Mouse (Mus musculus): ENCODE measurements around the gene Cort.

Cort gene

DNA sequence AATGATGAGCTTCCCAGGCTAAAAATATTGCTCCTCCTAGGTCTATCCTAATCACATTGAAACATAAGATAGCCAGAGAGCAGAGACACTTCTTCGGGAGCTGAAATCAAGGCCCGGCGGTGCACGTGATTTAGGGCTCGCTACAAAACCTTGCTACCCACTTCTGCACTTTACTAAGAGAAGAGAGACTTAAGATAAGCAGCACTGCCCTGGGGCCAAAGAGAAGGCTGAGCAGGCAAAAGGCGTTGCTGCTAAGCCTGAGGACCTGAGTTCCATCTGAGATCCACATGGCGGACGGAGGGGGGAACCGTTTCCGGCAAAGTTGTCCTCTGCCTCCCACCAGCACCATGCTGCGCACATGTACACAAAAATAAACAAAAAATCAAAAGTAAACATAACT is 28.0 kb downstream of the Cort start:
- no peak for DNase-seq (ENCODE audit: low read depth, low spot score)

DNA sequence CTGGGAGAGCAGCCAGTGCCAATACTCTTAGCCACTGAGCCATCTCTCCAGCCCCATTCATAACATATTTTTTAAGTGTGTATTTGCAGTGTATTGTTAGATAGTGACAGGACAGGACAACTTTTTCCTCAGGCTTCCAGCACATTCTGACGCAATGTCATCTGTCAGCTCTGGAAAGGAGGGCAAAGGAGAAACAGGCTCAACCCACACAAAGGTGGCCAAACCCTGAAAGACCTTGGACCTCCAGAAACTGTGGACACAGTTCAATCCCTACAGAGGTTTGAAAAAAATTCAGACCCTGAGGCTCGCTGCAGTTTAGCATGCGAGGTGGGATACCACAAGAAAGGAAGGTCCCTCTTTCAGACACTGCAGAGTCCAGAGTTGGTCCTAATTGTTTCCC is 28.6 kb downstream of the Cort start:
- DNase-seq (ENCODE audit: low read depth, low spot score), result no peak

DNA sequence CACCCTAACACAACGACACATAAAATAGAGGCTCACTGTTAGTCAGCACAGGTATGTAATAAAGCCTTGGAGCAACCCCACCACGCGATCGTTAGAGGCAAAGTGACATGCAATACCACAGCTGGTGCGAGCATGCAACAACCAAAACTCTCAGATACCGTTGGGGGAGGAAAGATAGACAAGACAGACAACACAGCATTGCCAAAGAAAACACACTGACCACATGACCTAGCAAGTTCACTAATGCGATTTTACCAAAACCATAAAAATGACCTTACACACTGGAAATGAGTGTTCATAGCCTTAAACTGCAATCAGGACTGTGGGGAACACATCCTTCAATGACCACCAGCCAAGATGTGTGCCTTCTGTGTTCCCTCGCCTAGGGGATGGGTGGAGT is 35.2 kb downstream of the Cort start:
- DNase-seq (ENCODE audit: low read depth, low spot score), result no peak

DNA sequence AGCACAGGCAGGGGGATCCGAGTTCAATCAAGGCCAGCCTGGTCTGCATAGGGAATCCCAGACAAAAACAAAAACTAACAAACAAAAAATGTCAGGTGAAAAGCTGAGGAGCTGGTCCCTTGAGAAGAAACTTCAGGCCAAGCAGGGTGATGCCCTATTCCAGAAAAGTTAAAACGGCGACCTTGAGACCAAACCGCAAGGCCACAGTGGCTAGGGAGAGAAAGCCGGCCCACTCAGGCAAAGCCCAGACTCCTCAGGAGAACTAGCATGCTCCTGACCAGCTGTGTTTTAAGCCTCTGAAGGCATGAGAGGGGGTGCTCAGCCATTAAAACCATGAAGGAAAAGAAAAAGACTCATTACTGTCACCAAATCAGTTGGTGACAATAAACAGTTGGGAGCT is 41.2 kb downstream of the Cort start:
- DNase-seq (ENCODE audit: low read depth, low spot score), result no peak

DNA sequence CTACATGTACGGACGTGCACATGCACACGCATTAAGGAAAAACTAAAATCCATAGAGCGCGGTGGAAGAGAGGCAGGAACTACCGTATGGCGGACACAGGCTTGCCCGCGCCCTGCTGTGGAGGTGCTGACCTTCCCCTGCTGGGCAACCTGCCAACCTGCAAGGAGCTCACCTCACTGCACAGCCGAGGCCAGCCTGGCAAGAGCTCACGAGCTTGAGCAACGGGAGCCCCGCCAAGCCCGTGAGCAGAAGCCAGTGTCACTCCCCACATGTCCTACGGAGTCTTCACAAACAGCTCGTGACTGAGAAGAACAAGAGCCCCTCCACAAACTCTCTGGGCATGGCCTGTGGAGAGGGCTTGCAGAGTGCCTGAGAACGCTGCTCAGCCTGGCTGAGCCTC is 45.0 kb downstream of the Cort start:
- no peak for DNase-seq (ENCODE audit: low read depth, low spot score)

DNA sequence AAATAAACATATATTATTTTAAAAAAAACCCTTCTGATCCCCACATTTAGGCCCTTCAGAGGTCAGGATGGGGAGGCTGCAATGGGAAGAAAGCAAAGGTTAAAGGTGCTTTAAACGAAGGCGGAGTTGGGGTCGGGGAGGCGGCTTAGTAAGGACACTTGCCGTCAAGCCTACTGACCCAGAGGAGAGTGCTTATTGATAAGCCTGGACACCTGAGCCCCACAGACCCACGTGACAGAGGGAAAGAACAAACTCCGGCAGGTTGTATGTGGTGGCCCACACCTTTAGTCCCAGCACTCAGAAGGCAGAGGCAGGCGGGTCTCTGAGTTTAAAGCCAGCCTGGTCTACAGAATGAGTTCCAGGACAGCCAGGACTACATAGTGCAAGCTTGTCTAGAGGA is 46.5 kb downstream of the Cort start:
- DNase-seq (ENCODE audit: low read depth, low spot score), result no peak

DNA sequence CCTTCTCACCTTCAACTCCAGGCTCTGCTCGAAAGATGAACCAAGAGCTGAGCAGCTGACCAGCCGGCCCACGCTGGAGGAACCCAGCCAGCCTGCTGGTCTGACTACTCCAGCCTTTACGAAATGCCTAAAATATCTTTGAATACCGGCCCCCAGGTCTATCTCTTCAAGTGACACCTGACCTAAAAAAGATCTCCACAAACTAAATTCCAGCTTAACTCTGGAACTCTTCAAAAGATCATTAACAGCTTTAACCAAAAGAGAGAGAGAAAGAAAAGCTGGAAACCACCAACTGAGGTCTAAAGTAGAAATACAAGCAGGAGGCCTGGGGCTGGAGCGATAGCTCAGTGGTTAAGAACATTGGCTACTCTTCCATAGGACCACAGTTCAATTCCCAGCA is 46.9 kb downstream of the Cort start:
- DNase-seq (ENCODE audit: low read depth, low spot score), result no peak

DNA sequence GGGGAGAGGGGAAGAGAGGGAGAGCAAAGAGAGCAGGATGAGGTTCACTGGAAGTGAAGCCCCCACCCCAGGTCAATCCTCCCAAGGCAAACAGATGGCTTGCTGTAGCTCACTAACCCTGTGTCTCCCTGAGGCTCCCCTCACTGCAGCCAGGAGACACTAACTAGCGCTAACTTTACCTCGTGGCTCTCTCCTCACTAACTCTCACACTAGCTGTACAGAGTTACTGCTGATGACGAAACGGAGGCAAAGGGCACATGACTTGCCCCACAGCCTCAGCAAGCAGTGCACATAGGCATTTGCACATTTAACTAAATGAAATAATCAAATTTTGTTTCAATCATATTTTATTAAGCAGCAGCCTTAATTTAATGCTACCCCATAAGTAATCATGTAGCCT is 48.3 kb downstream of the Cort start:
- DNase-seq (ENCODE audit: low read depth, low spot score), result no peak

DNA sequence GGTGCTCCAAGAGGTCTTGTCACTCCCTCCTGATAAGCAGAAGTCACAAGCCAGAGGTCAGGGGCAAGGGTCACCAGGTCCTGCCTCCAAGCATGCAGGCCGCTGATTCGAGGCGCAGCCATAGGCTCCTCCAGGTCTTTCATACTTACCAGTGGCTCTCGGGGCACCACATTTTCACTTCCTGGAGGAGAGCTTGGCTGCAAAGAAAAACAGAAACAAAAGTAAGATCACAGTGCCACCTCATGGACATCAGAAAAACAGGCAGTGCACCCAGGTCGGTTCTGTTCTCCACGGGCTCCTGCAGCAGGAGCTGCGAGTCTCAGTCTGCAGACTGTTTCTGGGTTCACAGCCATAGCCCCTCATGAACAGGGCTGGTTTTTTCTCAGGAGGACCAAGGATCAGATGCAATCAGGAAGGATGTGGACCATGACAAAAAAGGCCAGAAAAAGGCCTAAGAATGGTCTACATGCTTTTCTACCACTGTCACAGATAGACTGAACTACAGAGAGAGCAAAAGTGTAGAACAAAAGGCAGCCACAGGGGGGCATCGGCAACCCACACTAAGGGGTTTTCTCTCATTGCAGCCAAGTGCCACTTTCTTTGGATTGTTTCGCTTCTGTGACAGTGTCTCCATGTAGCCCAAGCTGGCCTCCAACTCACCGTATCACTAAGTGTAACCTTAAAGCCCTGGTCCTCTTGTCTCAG is 50.5 kb downstream of the Cort start:
- peak; percentile 86 for DNase-seq (ENCODE audit: low read depth, low spot score)

DNA sequence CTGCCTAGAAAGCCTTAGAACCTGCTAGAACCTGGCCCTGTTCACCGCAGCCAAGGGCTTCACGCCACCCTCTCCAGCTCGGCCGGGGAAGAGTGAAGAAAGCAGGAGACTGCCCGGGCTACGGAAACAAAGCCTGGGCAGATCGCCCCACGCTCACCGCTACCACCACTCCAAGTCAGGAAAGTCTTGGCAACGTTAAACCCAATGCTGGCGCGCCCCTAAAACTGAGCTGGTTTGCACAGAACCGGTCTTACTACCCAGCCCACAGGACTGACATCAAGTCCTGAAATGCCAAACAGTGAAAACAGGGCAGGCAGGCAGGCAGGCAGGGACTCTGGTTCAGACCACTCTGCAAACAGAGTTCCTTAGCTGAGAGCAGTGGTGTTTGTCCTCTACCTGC is 51.5 kb downstream of the Cort start:
- DNase-seq (ENCODE audit: low read depth, low spot score), result no peak

Measured in CD4-positive, CD25-positive, alpha-beta regulatory T cell, adult 2 months (primary cell).